Mouse (Mus musculus): Measurements from ENCODE around the gene Dll1.

- TF ChIP-seq TCF12 (IDR thresholded peaks at IDR 0.05; ENCODE audit: insufficient read depth, poor library complexity, severe bottlenecking) (no peak), USF1 (IDR thresholded peaks at IDR 0.05; ENCODE audit: low read depth) (no peak), POLR2A (IDR thresholded peaks at IDR 0.05; ENCODE audit: insufficient read length, low read depth) (no peak), MAX (IDR thresholded peaks at IDR 0.05; ENCODE audit: low read depth) (no peak), MYOG (IDR thresholded peaks at IDR 0.05; ENCODE audit: control insufficient read depth in 1 of 3, insufficient read depth in 1 of 3, insufficient read length in 2 of 3, low read depth in 2 of 3) (no peak), POLR2AphosphoS2 (IDR thresholded peaks at IDR 0.05; ENCODE audit: insufficient read length, low read depth) (no peak)
These were observed 12.7 kb upstream of the Dll1 start for GRCm38 (mm10) chr17:15389356-15389755.

Measured in myocyte (in vitro differentiated cells).